In the genomic region with DNA sequence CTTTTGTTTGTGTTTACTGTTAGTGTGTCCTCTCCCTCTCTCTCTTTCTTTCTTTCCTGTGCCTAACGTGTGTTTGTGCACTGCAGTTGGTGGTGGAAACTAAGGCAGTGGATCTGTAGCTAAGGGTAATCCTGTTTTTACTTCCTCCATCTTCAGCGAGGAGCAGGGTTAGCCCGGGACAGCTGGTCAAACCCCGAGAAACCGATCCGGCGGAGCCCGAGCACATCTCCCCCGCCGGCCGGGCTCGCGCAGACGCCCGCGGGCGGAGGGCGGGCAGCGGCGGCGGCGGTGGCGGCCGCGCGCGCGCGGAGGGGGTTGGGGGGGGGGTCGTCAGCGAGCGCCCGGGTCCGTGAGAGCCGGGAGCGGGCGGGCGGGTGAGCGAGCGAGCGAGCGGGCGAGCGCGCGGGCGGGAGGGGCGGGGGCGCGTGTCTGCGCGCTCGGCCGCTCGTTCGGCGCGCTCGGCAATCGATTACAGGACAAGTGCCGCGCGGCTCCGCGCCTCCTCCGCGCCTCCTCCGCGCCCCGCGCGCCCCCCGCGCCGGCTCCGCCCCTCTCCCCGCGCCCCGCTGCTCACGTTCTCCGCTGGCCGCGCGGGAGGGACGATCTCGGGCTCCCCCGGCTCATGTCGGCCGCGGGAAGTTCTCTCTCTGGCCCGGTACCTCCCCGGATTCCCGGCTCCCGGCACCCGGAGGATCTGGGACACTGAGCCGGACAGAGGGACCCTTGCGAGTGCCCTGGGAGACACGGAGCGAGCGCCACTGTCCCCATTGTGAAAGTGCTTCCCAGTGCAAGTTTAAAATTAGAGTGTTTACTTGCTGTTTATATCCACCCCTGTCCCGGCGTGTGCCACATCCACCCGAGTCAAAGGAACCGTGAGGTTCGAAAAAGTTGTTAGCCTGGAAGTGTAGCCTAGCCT, we compare ENCODE assay signal across 8 mouse cellular contexts. TPM values are rescaled to one million over a fixed set of nuclear protein-coding genes. Genes with fewer than 3 reads are reported as not detected.
DNase-seq lines count a peak whose midpoint lies in the region; ATAC-seq and TF ChIP-seq lines count a peak whose summit lies in the region.

A gene (minus strand): TSS at position 170 of the 916 bp plus-strand sequence.

- peak; percentile 67 for DNase-seq in adrenal gland, adult 8-10 months
- peak; percentile 90 for DNase-seq in embryonic facial prominence, embryonic 10.5 days (ENCODE audit: low spot score)
- DNase-seq in left cerebral cortex, postnatal 36 days (ENCODE audit: low spot score in 2 of 2) = peak; percentile 68 to 72
- peak; percentile 86 for DNase-seq in mesoderm, embryonic 11.5 days (ENCODE audit: low read depth, low spot score)
- DNase-seq in right cerebral cortex, postnatal 25 days = peak; percentile 71
- peak; percentile 67 for DNase-seq in urinary bladder, postnatal 25 days (ENCODE audit: low spot score)

- H3K4me2 ChIP-seq in intestine, postnatal 0 days (replicated peaks; ENCODE audit: low read depth) = peak within 1 kb of the TSS; percentile 81

- WGBS in embryonic facial prominence, embryonic 10.5 days = 4% methylated on average over 103 of the region's 105 CpGs
- under 1% methylated on average over 62 of the region's 105 CpGs for WGBS in intestine, postnatal 0 days

- intact Hi-C loops in left cerebral cortex, postnatal 36 days (cut with DNase I) = loop anchor here (5.0 kb wide), 2 partner anchors 355 to 445 kb away; no protein-coding TSS in a partner anchor

- H3K9me3 ChIP-seq in embryonic facial prominence, embryonic 10.5 days = no peaks in the 10 kb centered on the region
- H3K9me3 ChIP-seq in intestine, postnatal 0 days (ENCODE audit: control insufficient read depth) = no peaks in the 10 kb centered on the region

- H3K9ac ChIP-seq in intestine, postnatal 0 days (ENCODE audit: low read depth, low read length) = peak within 1 kb of the TSS; percentile 58

- peak within 1 kb of the TSS; percentile 81 for H3K4me3 ChIP-seq in embryonic facial prominence, embryonic 10.5 days
- H3K4me3 ChIP-seq in intestine, postnatal 0 days (ENCODE audit: low read depth, low read length) = peak within 1 kb of the TSS; percentile 86

- H3K36me3 ChIP-seq in embryonic facial prominence, embryonic 10.5 days (replicated peaks) = no peaks in the 10 kb centered on the region
- no peaks in the 10 kb centered on the region for H3K36me3 ChIP-seq in intestine, postnatal 0 days (ENCODE audit: control insufficient read depth, insufficient read depth)

- ATAC-seq in granulocyte monocyte progenitor cell, adult 5-6 weeks (replicated peaks; ENCODE audit: poor library complexity, severe bottlenecking) = peak; percentile 60
- peak; percentile 89 for ATAC-seq in intestine, postnatal 0 days

- peak within 1 kb of the TSS; percentile 96 for H3K27ac ChIP-seq in embryonic facial prominence, embryonic 10.5 days (replicated peaks)
- peak within 1 kb of the TSS; percentile 74 for H3K27ac ChIP-seq in intestine, postnatal 0 days (ENCODE audit: low read depth, low read length)

- TF ChIP-seq CTCF in intestine, postnatal 0 days (IDR thresholded peaks at IDR 0.05; ENCODE audit: low read depth) = no peak

- H3K4me1 ChIP-seq in embryonic facial prominence, embryonic 10.5 days = peaks cover 20% of the 10 kb centered on the region
- H3K4me1 ChIP-seq in intestine, postnatal 0 days (replicated peaks; ENCODE audit: control insufficient read depth, insufficient read depth, low read length) = no peaks in the 10 kb centered on the region

- H3K27me3 ChIP-seq in embryonic facial prominence, embryonic 10.5 days (replicated peaks; ENCODE audit: low read depth, poor library complexity, severe bottlenecking) = no peaks in the 10 kb centered on the region
- H3K27me3 ChIP-seq in intestine, postnatal 0 days (replicated peaks; ENCODE audit: control insufficient read depth, insufficient read depth, low read length) = no peaks in the 10 kb centered on the region

RNA-seq across cellular contexts. Expression of the gene that starts here (rescaled TPM):
- 10 to 100 TPM in 3 of 4 experiments, 1 to 10 TPM in 1; 9.0 to 15.8 (median 13.4) TPM for total RNA-seq in adrenal gland, adult 8-10 months (2022)
- polyA plus RNA-seq in embryonic facial prominence, embryonic 10.5 days (2016; fragmentation: Nextera tagmentation; extraction: Ambion mirVana) = 7.5 and 9.1 TPM in 2 replicates
- total RNA-seq in granulocyte monocyte progenitor cell, adult 5-6 weeks (2014; fragmentation: Nextera tagmentation) = 11.9 and 15.3 TPM in 2 replicates
- total RNA-seq in granulocyte monocyte progenitor cell, adult 5-6 weeks (2017) = 13.0 and 14.8 TPM in 2 replicates
- polyA plus RNA-seq in intestine, postnatal 0 days (2015; fragmentation: Nextera tagmentation; extraction: Ambion mirVana) = 1.0 TPM in 2 replicates
- 1 to 10 TPM; 4.5 to 4.6 TPM for total RNA-seq in left cerebral cortex, postnatal 36 days (2021)

Comparison
In these comparisons a context has a peak if more than half of its experiments do, and no peak if none do; other contexts are left out.
1. Peak in every context shown above with its lines: DNase-seq, ATAC-seq, H3K4me3 ChIP-seq and H3K27ac ChIP-seq.